Mouse (Mus musculus) ovary, adult 10 weeks (tissue): ENCODE measurements around the gene Agbl5. TPM values are rescaled to one million over a fixed set of nuclear protein-coding genes. Genes with fewer than 3 reads are reported as not detected.

Source experiments
- polyA plus RNA-seq: library from polyadenylated mRNA; stranded (reverse); fragments of 350-450 nt; fragmentation: Illumina TruSeq; extraction: RNeasy Lipid Tissue Mini Kit (QIAGEN cat#74804); gene quantifications from one replicate; pipeline ENCODE4 v1.2.3, GENCODE M21; 2014

Gene Agbl5
- polyA plus RNA-seq, result 4.3 TPM

GRCm38 (mm10) chr5:30888337-30889087 is at the start of gene Agbl5:
Gene Agbl5, plus strand, starts transcription at chr5:30888694.

GRCm38 (mm10) chr5:30867712-30868111 is 20.8 kb upstream of the Agbl5 start, which contains the start of gene Tmem214:
Gene Tmem214, plus strand, starts transcription at chr5:30868012.

GRCm38 (mm10) chr5:30907413-30908059 is 19.0 kb downstream of the Agbl5 start, which contains the start of gene Ost4:
Gene Ost4, minus strand, starts transcription at chr5:30907788.

GRCm38 (mm10) chr5:30913060-30913841 is 24.8 kb downstream of the Agbl5 start, which contains the start of gene Emilin1:
Gene Emilin1, plus strand, starts transcription at chr5:30913402.

GRCm38 (mm10) chr5:30921256-30922033 is 33.0 kb downstream of the Agbl5 start, which contains the start of gene Khk:
Gene Khk, plus strand, starts transcription at chr5:30921431.

GRCm38 (mm10) chr5:30944956-30945781 is 56.7 kb downstream of the Agbl5 start, which contains the start of gene Cgref1:
Gene Cgref1, minus strand, starts transcription at chr5:30945591.

Other genes starting within 250 kb of the Agbl5 start
- gene Slc35f6, start 240.8 kb upstream of the Agbl5 start, polyA plus RNA-seq, result 8.7 TPM
- 22.9 TPM for gene Cenpa, start 221.9 kb upstream of the Agbl5 start, polyA plus RNA-seq
- gene Dpysl5, start 177.1 kb upstream of the Agbl5 start, polyA plus RNA-seq, result 5.2 TPM
- gene Mapre3, start 74.1 kb upstream of the Agbl5 start, polyA plus RNA-seq, result 8.6 TPM
- 29.0 TPM for gene Tmem214, start 20.7 kb upstream of the Agbl5 start, polyA plus RNA-seq
- 209 TPM for gene Ost4, start 19.1 kb downstream of the Agbl5 start, polyA plus RNA-seq
- gene Emilin1, start 24.7 kb downstream of the Agbl5 start, polyA plus RNA-seq, result not detected
- not detected for gene Khk, start 32.7 kb downstream of the Agbl5 start, polyA plus RNA-seq
- not detected for gene Cgref1, start 56.9 kb downstream of the Agbl5 start, polyA plus RNA-seq
- 11.1 TPM for gene Preb, start 71.7 kb downstream of the Agbl5 start, polyA plus RNA-seq
- gene Tcf23, start 80.0 kb downstream of the Agbl5 start, polyA plus RNA-seq, result 4.5 TPM
- 77.8 TPM for gene Atraid, start 159.6 kb downstream of the Agbl5 start, polyA plus RNA-seq
- gene Slc5a6, start 160.2 kb downstream of the Agbl5 start, polyA plus RNA-seq, result 1.9 TPM
- gene Cad, start 166.1 kb downstream of the Agbl5 start, polyA plus RNA-seq, result 1.7 TPM
- gene Dnajc5g, start 217.6 kb downstream of the Agbl5 start, polyA plus RNA-seq, result 0.97 TPM
- gene Slc30a3, start 219.5 kb downstream of the Agbl5 start, polyA plus RNA-seq, result not detected
- not detected for gene Trim54, start 228.0 kb downstream of the Agbl5 start, polyA plus RNA-seq